Mouse (Mus musculus) myocyte (in vitro differentiated cells): Measurements from ENCODE around the gene Pou2f2. TPM values are rescaled to one million over a fixed set of nuclear protein-coding genes. Genes with fewer than 3 reads are reported as not detected.

Source experiments
- H3K27me3 ChIP-seq: one replicate; pipeline ENCODE4 v1.6.1; 2011; ENCODE audit not compliant: control insufficient read depth, insufficient read depth, insufficient read length
- H3K36me3 ChIP-seq: one replicate; pipeline ENCODE4 v1.6.1; 2011; ENCODE audit not compliant: control insufficient read depth, insufficient read depth
- H3K4me2 ChIP-seq: one replicate; pipeline ENCODE4 v1.6.1; 2011; ENCODE audit warnings: low read depth, control low read depth
- H3K4me3 ChIP-seq: one replicate; pipeline ENCODE4 v1.5.1; 2011; ENCODE audit warnings: mild to moderate bottlenecking, control low read depth, moderate library complexity
- H3K79me2 ChIP-seq: one replicate; pipeline ENCODE4 v1.6.1; 2011; ENCODE audit not compliant: control insufficient read depth, insufficient read depth
- H3ac ChIP-seq: one replicate; pipeline ENCODE4 v1.6.1; 2011; ENCODE audit not compliant: control insufficient read depth, insufficient read length
- CEBPB ChIP-seq: IDR thresholded peaks from 2 replicates; pipeline ENCODE4 v1.6.1; 2011; ENCODE audit warnings: mild to moderate bottlenecking, moderate library complexity; ENCODE audit not compliant: poor library complexity, insufficient read depth, severe bottlenecking
- E2F4 ChIP-seq: IDR thresholded peaks from one replicate; pipeline ENCODE4 v1.6.1; 2011; ENCODE audit warnings: mild to moderate bottlenecking, control low read depth, moderate library complexity; ENCODE audit not compliant: insufficient read depth
- MAX ChIP-seq: IDR thresholded peaks from one replicate; pipeline ENCODE4 v1.6.1; 2011; ENCODE audit warnings: low read depth, mild to moderate bottlenecking, control low read depth
- MYOD1 ChIP-seq, 3 experiments: IDR thresholded peaks; one replicate each; pipeline ENCODE4 v1.6.1; 2011; ENCODE audit warnings: control low read depth in 2 of 3, low read depth in 2 of 3, mild to moderate bottlenecking in 2 of 3, moderate library complexity in 1 of 3; ENCODE audit not compliant: insufficient read length in 2 of 3, control insufficient read depth in 1 of 3
- MYOG ChIP-seq, 3 experiments: IDR thresholded peaks; one replicate each; pipeline ENCODE4 v1.6.1; 2011; ENCODE audit warnings: control low read depth in 2 of 3, low read depth in 2 of 3, mild to moderate bottlenecking in 2 of 3; ENCODE audit not compliant: insufficient read length in 2 of 3, control insufficient read depth in 1 of 3, insufficient read depth in 1 of 3
- POLR2A ChIP-seq: IDR thresholded peaks from one replicate; pipeline ENCODE4 v1.6.1; 2011; ENCODE audit warnings: low read depth, mild to moderate bottlenecking, control low read depth, moderate library complexity; ENCODE audit not compliant: insufficient read length
- POLR2AphosphoS2 ChIP-seq: IDR thresholded peaks from one replicate; pipeline ENCODE4 v1.6.1; 2011; ENCODE audit warnings: low read depth, control low read depth; ENCODE audit not compliant: insufficient read length
- REST ChIP-seq: IDR thresholded peaks from one replicate; pipeline ENCODE4 v1.6.1; 2011; ENCODE audit warnings: mild to moderate bottlenecking, control low read depth, moderate library complexity; ENCODE audit not compliant: insufficient read depth, insufficient read length
- SRF ChIP-seq: IDR thresholded peaks from one replicate; pipeline ENCODE4 v1.6.1; 2011; ENCODE audit warnings: low read depth; ENCODE audit not compliant: control insufficient read depth, insufficient read length
- TCF12 ChIP-seq: IDR thresholded peaks from one replicate; pipeline ENCODE4 v1.6.1; 2011; ENCODE audit warnings: mild to moderate bottlenecking, control low read depth; ENCODE audit not compliant: poor library complexity, insufficient read depth, severe bottlenecking
- TCF3 ChIP-seq: IDR thresholded peaks from one replicate; pipeline ENCODE4 v1.6.1; 2011; ENCODE audit warnings: low read depth, control low read depth; ENCODE audit not compliant: insufficient read length
- USF1 ChIP-seq: IDR thresholded peaks from one replicate; pipeline ENCODE4 v1.6.1; 2011; ENCODE audit warnings: low read depth, mild to moderate bottlenecking, control low read depth, moderate library complexity
- polyA plus RNA-seq: library from polyadenylated mRNA; unstranded; fragments of >200 nt; fragmentation: generic; extraction: Trizol; gene quantifications from one replicate; pipeline ENCODE4 v1.2.1, GENCODE M21; 2012; ENCODE audit warnings: missing spikeins

The Pou2f2 gene
- polyA plus RNA-seq, 1 experiment = 0.01 TPM

DNA sequence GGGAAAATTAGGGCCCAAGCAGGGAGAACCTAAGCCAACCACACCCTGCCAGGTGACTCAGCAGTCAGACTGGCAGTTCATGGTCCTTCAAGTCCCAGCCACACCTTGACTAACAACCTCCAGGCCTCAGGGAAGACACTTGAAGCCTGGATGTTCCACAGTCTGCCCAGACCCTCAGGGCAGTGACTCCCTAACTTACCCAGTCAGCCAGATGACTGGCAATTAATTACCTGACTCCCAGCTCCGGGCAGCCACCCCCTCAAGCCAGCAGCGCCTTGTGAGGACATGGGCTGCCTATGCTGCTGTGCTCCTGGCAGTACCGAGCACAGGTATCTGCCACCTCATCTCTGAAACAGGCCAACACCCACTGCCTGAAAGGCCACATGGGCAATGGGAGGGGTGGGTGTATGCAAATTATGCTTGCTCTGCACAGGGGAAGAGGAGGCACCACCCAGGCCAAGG lies 29.7 kb upstream of the Pou2f2 start:
- Histone ChIP-seq H3K36me3 (no peaks in the 10 kb centered on the region), H3K79me2 (no peaks in the 10 kb centered on the region), H3K27me3 (no peaks in the 10 kb centered on the region), H3K4me3 (no peak overlapping the region), H3K4me2 (no peak overlapping the region), H3ac (no peak overlapping the region)
- no peak for TF ChIP-seq USF1

- Histone ChIP-seq H3ac (no peak overlapping the region), H3K36me3 (no peaks in the 10 kb centered on the region), H3K79me2 (no peaks in the 10 kb centered on the region), H3K27me3 (no peaks in the 10 kb centered on the region), H3K4me3 (no peak overlapping the region), H3K4me2 (no peak overlapping the region)
- TF ChIP-seq CEBPB (no peak), POLR2A (no peak), MYOG (IDR thresholded peaks at IDR 0.05; ENCODE audit: control insufficient read depth in 1 of 3, insufficient read depth in 1 of 3, insufficient read length in 2 of 3, low read depth in 2 of 3) (no peak), USF1 (no peak), E2F4 (no peak)
Measured at GRCm38 (mm10) chr7:25206094-25206830, 26.7 kb upstream of the Pou2f2 start.

DNA sequence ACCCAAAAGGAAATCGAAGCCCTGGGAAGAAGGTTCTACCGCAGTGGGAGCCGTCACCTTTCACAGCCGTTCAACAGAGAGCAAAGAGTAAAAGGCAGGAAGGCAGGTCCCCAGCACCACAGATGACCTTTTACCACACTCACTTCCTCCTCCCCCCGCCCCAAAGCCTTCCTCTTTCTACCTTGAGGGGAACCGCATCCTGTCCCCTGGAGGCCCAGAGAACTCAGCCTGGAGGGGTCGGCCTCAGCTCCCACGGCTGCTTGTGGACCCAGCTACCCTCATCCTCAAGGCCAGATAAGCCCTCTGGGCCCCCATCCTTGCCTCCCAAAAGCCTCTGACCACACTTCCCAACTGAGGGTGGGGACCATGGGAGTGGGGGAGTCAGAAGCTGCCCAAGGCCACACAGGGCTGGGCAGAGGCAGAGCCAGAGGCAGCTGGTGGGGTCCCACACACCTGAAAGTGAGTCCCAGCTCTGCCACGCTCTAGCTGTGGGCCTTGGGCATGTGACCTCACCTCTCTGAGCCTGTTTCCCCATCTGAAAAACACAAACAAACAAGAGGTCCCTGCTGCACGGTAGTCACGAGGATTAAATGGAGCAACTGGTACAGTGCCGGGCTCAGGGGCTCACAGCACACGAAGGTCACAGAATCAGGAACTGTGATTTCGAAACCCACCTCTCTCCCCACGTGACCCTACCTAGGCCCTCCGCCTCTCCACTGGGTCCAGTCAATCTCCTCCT lies 26.0 kb upstream of the Pou2f2 start:
- Histone ChIP-seq H3K79me2 (no peaks in the 10 kb centered on the region), H3K4me3 (no peak overlapping the region), H3K36me3 (no peaks in the 10 kb centered on the region), H3ac (no peak overlapping the region), H3K27me3 (no peaks in the 10 kb centered on the region), H3K4me2 (no peak overlapping the region)
- TF ChIP-seq POLR2AphosphoS2 (no peak), TCF12 (no peak), POLR2A (no peak), SRF (no peak)

DNA sequence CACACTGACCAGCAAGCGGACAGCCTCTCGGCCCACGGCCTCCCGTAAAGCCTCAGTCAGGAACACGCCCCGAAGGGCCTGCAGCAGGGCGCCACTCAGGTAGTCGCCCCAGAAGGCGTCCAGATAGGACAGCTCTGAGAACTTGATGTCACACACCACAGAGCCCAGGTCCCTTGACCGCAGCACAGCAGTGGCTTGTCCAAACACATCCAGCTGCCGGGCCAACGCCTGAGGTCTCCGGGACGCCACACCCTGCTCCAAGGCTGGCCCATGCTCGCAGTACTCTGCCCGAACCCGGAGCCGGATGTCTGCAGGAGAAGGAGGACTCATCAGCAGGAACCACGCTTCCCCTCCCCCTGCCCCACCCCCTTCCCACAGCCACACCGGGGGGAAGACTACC lies 24.1 kb upstream of the Pou2f2 start:
- H3K79me2 ChIP-seq = no peaks in the 10 kb centered on the region
- no peak overlapping the region for H3ac ChIP-seq
- no peaks in the 10 kb centered on the region for H3K36me3 ChIP-seq
- TF ChIP-seq MYOD1 (IDR thresholded peaks at IDR 0.05; ENCODE audit: control insufficient read depth in 1 of 3, insufficient read length in 2 of 3, low read depth in 2 of 3) (no peak), POLR2AphosphoS2 (no peak), E2F4 (no peak), USF1 (no peak), CEBPB (no peak), MYOG (IDR thresholded peaks at IDR 0.05; ENCODE audit: control insufficient read depth in 1 of 3, insufficient read depth in 1 of 3, insufficient read length in 2 of 3, low read depth in 2 of 3) (no peak), TCF12 (no peak), POLR2A (no peak), MAX (no peak), SRF (no peak), REST (no peak), TCF3 (no peak)
- no peak overlapping the region for H3K4me3 ChIP-seq
- H3K4me2 ChIP-seq = no peak overlapping the region
- no peaks in the 10 kb centered on the region for H3K27me3 ChIP-seq

DNA sequence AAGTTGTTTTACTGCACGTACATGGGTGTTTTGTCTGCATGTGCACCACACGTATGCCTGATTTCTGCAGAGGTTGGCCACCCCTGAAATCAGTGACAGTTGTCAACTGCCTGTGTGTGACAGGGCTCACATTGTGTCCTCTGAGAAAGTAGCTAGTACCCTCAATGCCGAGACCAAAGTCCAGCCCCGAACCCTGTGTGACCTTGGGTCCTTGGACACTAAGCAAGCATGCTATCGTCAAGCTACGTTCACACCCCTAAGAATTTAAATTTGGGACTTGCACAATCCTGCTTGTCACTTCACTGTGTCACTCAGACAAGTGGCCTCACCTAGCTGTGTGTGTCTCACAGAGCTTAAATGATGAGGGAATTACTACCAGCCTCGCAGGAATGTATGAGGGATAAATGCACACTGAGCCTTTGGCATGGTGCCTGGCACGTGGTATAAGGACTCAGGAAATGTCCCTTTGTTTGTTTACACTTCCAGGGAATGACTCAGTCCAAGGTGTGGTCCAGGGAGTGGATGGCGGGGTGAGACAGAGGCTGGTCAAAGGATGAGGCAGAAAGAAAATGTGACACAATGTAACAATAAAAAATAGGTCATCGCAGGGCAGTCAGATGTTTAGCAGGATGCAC lies 18.0 kb upstream of the Pou2f2 start:
- Histone ChIP-seq H3K79me2 (no peaks in the 10 kb centered on the region), H3K27me3 (peaks cover 8% of the 10 kb centered on the region), H3K36me3 (no peaks in the 10 kb centered on the region), H3ac (no peak overlapping the region), H3K4me3 (no peak overlapping the region), H3K4me2 (no peak overlapping the region)
- no peak for TF ChIP-seq REST
- TF ChIP-seq MYOG (IDR thresholded peaks at IDR 0.05; ENCODE audit: control insufficient read depth in 1 of 3, insufficient read depth in 1 of 3, insufficient read length in 2 of 3, low read depth in 2 of 3) = no peak
- no peak for TF ChIP-seq MYOD1 (IDR thresholded peaks at IDR 0.05; ENCODE audit: control insufficient read depth in 1 of 3, insufficient read length in 2 of 3, low read depth in 2 of 3)
- TF ChIP-seq SRF = no peak
- TF ChIP-seq POLR2A = no peak
- TF ChIP-seq TCF12 = no peak
- TF ChIP-seq POLR2AphosphoS2 = no peak
- TF ChIP-seq USF1 = no peak
- no peak for TF ChIP-seq CEBPB
- no peak for TF ChIP-seq MAX
